Mouse (Mus musculus) megakaryocyte, embryonic 14.5 days (primary cell): Measurements from ENCODE around the gene Borcs6.

Experiments
- FLI1 ChIP-seq: IDR thresholded peaks from 2 replicates; pipeline ENCODE4 v1.6.1; 2012; ENCODE audit warnings: low read length, inconsistent platforms, mixed read lengths
- GATA1 ChIP-seq: IDR thresholded peaks from 3 replicates; pipeline ENCODE4 v1.6.1; 2012; ENCODE audit warnings: mixed read lengths, low read length, inconsistent platforms, borderline replicate concordance

- TF ChIP-seq GATA1 (no peak), FLI1 (no peak)
Measured at GRCm38 (mm10) chr11:69080102-69080854, 20.8 kb downstream of the Borcs6 start.
